Mouse (Mus musculus) E14TG2a.4 (cell line): ENCODE data around the gene Dnajb6.
A peak's percentile ranks its signal among the peaks of the same experiment; 100 is the strongest.

ENCODE experiments used
- CTCF ChIP-seq: conservative IDR thresholded peaks from 2 replicates; pipeline ENCODE4 v1.5.1; 2014; ENCODE audit warnings: low read length
- NANOG ChIP-seq: IDR thresholded peaks from 2 replicates; pipeline ENCODE4 v1.6.1; 2014; ENCODE audit warnings: borderline replicate concordance, low read length, mixed read lengths

DNA sequence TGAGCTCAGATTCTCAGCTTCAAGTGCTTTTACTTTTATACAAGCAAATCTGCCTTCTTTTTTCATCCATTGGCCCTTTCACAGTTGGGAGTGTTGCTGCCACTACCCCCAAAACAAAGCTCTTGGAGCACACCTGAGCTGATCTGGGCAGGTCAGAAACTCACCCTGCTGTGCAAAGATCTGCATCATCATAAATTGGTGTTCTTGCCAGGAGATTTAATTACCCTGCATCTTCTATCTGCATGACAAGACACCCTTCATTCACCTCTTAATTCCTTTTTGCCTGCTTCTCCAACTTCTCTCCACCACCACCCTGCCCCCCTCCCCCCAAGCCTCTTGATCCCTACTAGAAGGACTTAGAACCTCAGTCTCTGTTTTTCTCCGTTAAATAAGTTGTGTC, 14.3 kb upstream of the Dnajb6 start:
- TF ChIP-seq CTCF (no peak), NANOG (peak; percentile 66)
